Mouse (Mus musculus) CH12.LX (cell line): ENCODE data around the gene Rerg. TPM values are rescaled to one million over a fixed set of nuclear protein-coding genes. Genes with fewer than 3 reads are reported as not detected.

Experiments used
- DNase-seq: peaks from one replicate; pipeline ENCODE4 v3.0.0-alpha.2; 2013; ENCODE audit errors: extremely low read depth
- H3K27ac ChIP-seq: 2 replicates; pipeline ENCODE4 v1.5.1; 2012; ENCODE audit warnings: low read depth, mild to moderate bottlenecking, control low read depth, moderate library complexity; ENCODE audit not compliant: insufficient read depth
- H3K27me3 ChIP-seq: replicated peaks from 2 replicates; pipeline ENCODE3; 2012; ENCODE audit warnings: inconsistent platforms
- H3K36me3 ChIP-seq, 2 experiments: replicated peaks in 1 of 2; 2 replicates each; pipeline versions ENCODE3 to v1.6.1; 2012; ENCODE audit warnings: inconsistent platforms in 1 of 2, low read length in 1 of 2, mild to moderate bottlenecking in 1 of 2, mixed read lengths in 1 of 2, moderate library complexity in 1 of 2; ENCODE audit not compliant: control insufficient read depth in 1 of 2, insufficient read depth in 1 of 2
- H3K4me1 ChIP-seq, 2 experiments: 2 replicates each; pipeline ENCODE4 v1.6.1; 2012; ENCODE audit warnings: inconsistent platforms in 1 of 2, moderate library complexity in 1 of 2; ENCODE audit not compliant: insufficient read depth in 2 of 2, control insufficient read depth in 1 of 2
- H3K4me2 ChIP-seq: 2 replicates; pipeline ENCODE4 v1.6.1; 2012; ENCODE audit warnings: low read depth, mild to moderate bottlenecking, control low read depth; ENCODE audit not compliant: poor library complexity, insufficient read depth, severe bottlenecking
- H3K4me3 ChIP-seq, 3 experiments: fragments of 150-350 bp in 1 of 3; sonication (generic) in 1 of 3; replicated peaks in 1 of 3; 2 replicates each; pipeline versions ENCODE3 to v1.5.1; 2011 to 2012; ENCODE audit warnings: low read depth in 2 of 3, low read length in 2 of 3, mild to moderate bottlenecking in 2 of 3, moderate library complexity in 2 of 3, control low read depth in 1 of 3, improper control_type of control experiment in 1 of 3, inconsistent platforms in 1 of 3, mixed read lengths in 1 of 3; ENCODE audit not compliant: poor library complexity in 1 of 3
- H3K79me2 ChIP-seq: replicated peaks from 2 replicates; pipeline ENCODE4 v1.6.1; 2012; ENCODE audit warnings: mild to moderate bottlenecking, moderate library complexity; ENCODE audit not compliant: control insufficient read depth, poor library complexity, insufficient read depth, severe bottlenecking; ENCODE audit errors: extremely low read depth
- H3K9ac ChIP-seq: 2 replicates; pipeline ENCODE4 v1.6.1; 2012; ENCODE audit warnings: low read depth, mild to moderate bottlenecking, control low read depth, moderate library complexity; ENCODE audit not compliant: insufficient read depth
- H3K9me3 ChIP-seq: replicated peaks from 2 replicates; pipeline ENCODE3; 2012; ENCODE audit warnings: low read length, inconsistent platforms, mixed read lengths
- BHLHE40 ChIP-seq: IDR thresholded peaks from 2 replicates; pipeline ENCODE4 v1.6.1; 2011; ENCODE audit warnings: mild to moderate bottlenecking, low read depth, low read length, improper control_type of control experiment
- CHD1 ChIP-seq: IDR thresholded peaks from 2 replicates; pipeline ENCODE4 v1.6.1; 2012; ENCODE audit warnings: low read depth, low read length, improper control_type of control experiment, inconsistent platforms
- CTCF ChIP-seq, 2 experiments: IDR thresholded peaks in 1 of 2; conservative IDR thresholded peaks in 1 of 2; 2 replicates each; pipeline ENCODE4 v1.5.1; 2011 to 2012; ENCODE audit warnings: low read depth in 2 of 2, low read length in 2 of 2, improper control_type of control experiment in 1 of 2, inconsistent platforms in 1 of 2, mild to moderate bottlenecking in 1 of 2, moderate library complexity in 1 of 2
- E2F4 ChIP-seq: IDR thresholded peaks from 2 replicates; pipeline ENCODE4 v1.6.1; 2011; ENCODE audit warnings: low read depth, low read length, improper control_type of control experiment; ENCODE audit not compliant: insufficient replicate concordance
- ELF1 ChIP-seq: IDR thresholded peaks from 2 replicates; pipeline ENCODE4 v1.6.1; 2014; ENCODE audit warnings: low read depth, mild to moderate bottlenecking, inconsistent platforms, low read length, improper control_type of control experiment
- EP300 ChIP-seq: IDR thresholded peaks from 2 replicates; pipeline ENCODE4 v1.6.1; 2011; ENCODE audit warnings: low read length, improper control_type of control experiment
- JUND ChIP-seq: conservative IDR thresholded peaks from 2 replicates; pipeline ENCODE4 v1.6.1; 2011; ENCODE audit warnings: low read depth, low read length, improper control_type of control experiment
- MXI1 ChIP-seq: IDR thresholded peaks from 2 replicates; pipeline ENCODE4 v1.6.1; 2011; ENCODE audit warnings: mild to moderate bottlenecking, low read depth, low read length, improper control_type of control experiment
- MYC ChIP-seq: IDR thresholded peaks from 2 replicates; pipeline ENCODE4 v1.6.1; 2011; ENCODE audit warnings: low read depth, mild to moderate bottlenecking, improper control_type of control experiment, low read length
- NELFE ChIP-seq: IDR thresholded peaks from 2 replicates; pipeline ENCODE4 v1.6.1; 2011; ENCODE audit warnings: low read depth, low read length, improper control_type of control experiment
- POLR2A ChIP-seq: IDR thresholded peaks from 2 replicates; pipeline ENCODE4 v1.6.1; 2011; ENCODE audit warnings: low read depth, mild to moderate bottlenecking, improper control_type of control experiment, low read length
- SIN3A ChIP-seq: IDR thresholded peaks from 2 replicates; pipeline ENCODE4 v1.6.1; 2012; ENCODE audit warnings: low read length, improper control_type of control experiment, inconsistent platforms
- TCF12 ChIP-seq: IDR thresholded peaks from 2 replicates; pipeline ENCODE4 v1.6.1; 2014; ENCODE audit warnings: low read depth, mild to moderate bottlenecking, inconsistent platforms, low read length, improper control_type of control experiment
- UBTF ChIP-seq: IDR thresholded peaks from 2 replicates; pipeline ENCODE4 v1.6.1; 2012; ENCODE audit warnings: low read depth, mild to moderate bottlenecking, inconsistent platforms, low read length, improper control_type of control experiment, moderate library complexity
- ZKSCAN1 ChIP-seq: IDR thresholded peaks from 2 replicates; pipeline ENCODE4 v1.6.1; 2012; ENCODE audit warnings: low read depth, inconsistent platforms, low read length, improper control_type of control experiment, borderline replicate concordance
- ZMIZ1 ChIP-seq: IDR thresholded peaks from 2 replicates; pipeline ENCODE4 v1.6.1; 2012; ENCODE audit warnings: low read depth, mild to moderate bottlenecking, inconsistent platforms, low read length, improper control_type of control experiment
- ZNF384 ChIP-seq: IDR thresholded peaks from 2 replicates; pipeline ENCODE4 v1.6.1; 2012; ENCODE audit warnings: low read depth, low read length, improper control_type of control experiment, inconsistent platforms
- dilution Hi-C: fragments of 300-500 bp; cut with MboI; formaldehyde crosslinking; loops from 2 replicates; pipeline ENCODE4 v1.14.3; 2020; ENCODE audit warnings: low sequenced_read_pairs; ENCODE audit not compliant: extremely low pct_unique_long_range_greater_than_20kb, extremely low pct_ligation_motif_present
- in situ Hi-C: fragments of 300-500 bp; cut with MboI; formaldehyde crosslinking; loops from 3 replicates; pipeline ENCODE4 v1.14.3; 2019; ENCODE audit warnings: low sequenced_read_pairs, low pct_ligation_motif_present, low pct_unique_long_range_greater_than_20kb, mixed read lengths
- polyA plus RNA-seq: library from polyadenylated mRNA; unstranded; fragments of >175 nt; gene quantifications from 2 replicates; pipeline ENCODE4 v1.2.1, GENCODE M21; 2012; ENCODE audit warnings: low read depth; ENCODE audit not compliant: insufficient read length
- total RNA-seq, 2 experiments: library from RNA; depleted of rRNA; stranded (reverse); fragments of 300-350 nt in 1 of 2; fragments of >200 nt in 1 of 2; gene quantifications; 2 replicates each; pipeline ENCODE4 v1.2.3; 2012 to 2014

Gene Rerg
- total and polyA plus RNA-seq, 3 experiments: not detected

GRCm38 (mm10) chr6:137014346-137014745 lies 156.0 kb downstream of the Rerg start:
- Histone ChIP-seq H3K4me2 (no peak overlapping the region), H3K4me1 (peaks cover 2 to 16% of the 10 kb centered on the region in 2 experiments; a peak in 3 of 4 replicates), H3K4me3 (no peak overlapping the region), H3K9ac (no peak overlapping the region), H3K27me3 (no peaks in the 10 kb centered on the region), H3K79me2 (no peaks in the 10 kb centered on the region), H3K27ac (no peak overlapping the region), H3K9me3 (no peaks in the 10 kb centered on the region), H3K36me3 (no peaks in the 10 kb centered on the region)
- no peak for DNase-seq
- in situ Hi-C loops (no loop called here), dilution Hi-C loops (no loop called here)
- TF ChIP-seq CHD1: no peak

- Histone ChIP-seq H3K36me3 (no peaks in the 10 kb centered on the region), H3K79me2 (no peaks in the 10 kb centered on the region), H3K9me3 (no peaks in the 10 kb centered on the region), H3K9ac (no peak overlapping the region), H3K4me1 (peaks cover 2 to 11% of the 10 kb centered on the region in 2 experiments; a peak in 3 of 4 replicates), H3K27me3 (no peaks in the 10 kb centered on the region), H3K4me2 (no peak overlapping the region), H3K27ac (no peak overlapping the region), H3K4me3 (no peak overlapping the region)
- in situ Hi-C loops: no loop called here
- TF ChIP-seq SIN3A: no peak
- TF ChIP-seq MXI1: no peak
- TF ChIP-seq ZKSCAN1: no peak
- TF ChIP-seq JUND: no peak
- TF ChIP-seq NELFE: no peak
- TF ChIP-seq MYC: no peak
- TF ChIP-seq ELF1: no peak
- no peak for TF ChIP-seq ZNF384
- TF ChIP-seq TCF12: no peak
- TF ChIP-seq BHLHE40: no peak
- no peak for TF ChIP-seq CTCF (conservative IDR thresholded peaks at IDR 0.05 in 1 of 2, IDR thresholded peaks at IDR 0.05 in 1 of 2; ENCODE audit: low read depth in 2 of 2, low read length in 2 of 2)
- TF ChIP-seq ZMIZ1: no peak
- no peak for TF ChIP-seq E2F4
- TF ChIP-seq POLR2A: no peak
- no peak for TF ChIP-seq EP300
- no peak for TF ChIP-seq UBTF
- no peak for DNase-seq
- dilution Hi-C loops: no loop called here
Measured at GRCm38 (mm10) chr6:137011187-137011586, 159.1 kb downstream of the Rerg start.

Other genes starting within 250 kb of the Rerg start
- gene Erp27, start 248.3 kb downstream of the Rerg start, total RNA-seq (2012; rRNA removed): 0.55 and 0.63 TPM in 2 replicates
- gene Erp27, start 248.3 kb downstream of the Rerg start, total RNA-seq (2014; rRNA removed): 0.43 TPM in 1 of 2 replicates, not detected in the other
- gene Erp27, start 248.3 kb downstream of the Rerg start, polyA plus RNA-seq: 1.8 and 1.9 TPM in 2 replicates
- gene Pde6h, start 246.7 kb downstream of the Rerg start, total RNA-seq (2012; rRNA removed): 0.04 TPM in 2 replicates
- gene Pde6h, start 246.7 kb downstream of the Rerg start, total RNA-seq (2014; rRNA removed): 0.08 TPM in 1 of 2 replicates, not detected in the other
- gene Pde6h, start 246.7 kb downstream of the Rerg start, polyA plus RNA-seq: 0.04 and 0.30 TPM in 2 replicates
- 348 and 355 TPM in 2 replicates for gene Arhgdib, start 228.6 kb downstream of the Rerg start, total RNA-seq (2012; rRNA removed)
- 297 and 321 TPM in 2 replicates for gene Arhgdib, start 228.6 kb downstream of the Rerg start, total RNA-seq (2014; rRNA removed)
- gene Arhgdib, start 228.6 kb downstream of the Rerg start, polyA plus RNA-seq: 1,134 and 1,150 TPM in 2 replicates
- gene Ptpro, start 81.8 kb upstream of the Rerg start, total RNA-seq (2012; rRNA removed): not detected in 2 replicates
- gene Ptpro, start 81.8 kb upstream of the Rerg start, total RNA-seq (2014; rRNA removed): 0.11 and 0.22 TPM in 2 replicates
- 0.16 and 0.23 TPM in 2 replicates for gene Ptpro, start 81.8 kb upstream of the Rerg start, polyA plus RNA-seq